Mouse (Mus musculus) heart, embryonic 13.5 days (tissue): ENCODE measurements around the gene Tbpl2. TPM values are rescaled to one million over a fixed set of nuclear protein-coding genes. Genes with fewer than 3 reads are reported as not detected.

Experiments used
- polyA plus RNA-seq: library from polyadenylated mRNA; unstranded; fragments of >200 nt; fragmentation: Nextera tagmentation; extraction: Ambion mirVana; gene quantifications from 2 replicates; pipeline ENCODE4 v1.2.1, GENCODE M21; 2015

Tbpl2 gene
- polyA plus RNA-seq, 1 experiment from 2014 or later = not detected

Other genes with a start within 250 kb of the Tbpl2 start
- gene Hnmt, start 47.2 kb downstream of the Tbpl2 start, polyA plus RNA-seq = 3.7 and 4.1 TPM in 2 replicates
- not detected in 2 replicates for gene Il1f8, start 56.6 kb upstream of the Tbpl2 start, polyA plus RNA-seq
- gene Il1f9, start 89.9 kb upstream of the Tbpl2 start, polyA plus RNA-seq = not detected in 2 replicates
- gene Il1f6, start 118.8 kb upstream of the Tbpl2 start, polyA plus RNA-seq = not detected in 2 replicates
- gene Il1f5, start 180.4 kb upstream of the Tbpl2 start, polyA plus RNA-seq = not detected in 2 replicates
- not detected in 2 replicates for gene Il1f10, start 194.6 kb upstream of the Tbpl2 start, polyA plus RNA-seq
- 0.47 and 0.62 TPM in 2 replicates for gene Il1rn, start 240.3 kb upstream of the Tbpl2 start, polyA plus RNA-seq